In the genomic region with DNA sequence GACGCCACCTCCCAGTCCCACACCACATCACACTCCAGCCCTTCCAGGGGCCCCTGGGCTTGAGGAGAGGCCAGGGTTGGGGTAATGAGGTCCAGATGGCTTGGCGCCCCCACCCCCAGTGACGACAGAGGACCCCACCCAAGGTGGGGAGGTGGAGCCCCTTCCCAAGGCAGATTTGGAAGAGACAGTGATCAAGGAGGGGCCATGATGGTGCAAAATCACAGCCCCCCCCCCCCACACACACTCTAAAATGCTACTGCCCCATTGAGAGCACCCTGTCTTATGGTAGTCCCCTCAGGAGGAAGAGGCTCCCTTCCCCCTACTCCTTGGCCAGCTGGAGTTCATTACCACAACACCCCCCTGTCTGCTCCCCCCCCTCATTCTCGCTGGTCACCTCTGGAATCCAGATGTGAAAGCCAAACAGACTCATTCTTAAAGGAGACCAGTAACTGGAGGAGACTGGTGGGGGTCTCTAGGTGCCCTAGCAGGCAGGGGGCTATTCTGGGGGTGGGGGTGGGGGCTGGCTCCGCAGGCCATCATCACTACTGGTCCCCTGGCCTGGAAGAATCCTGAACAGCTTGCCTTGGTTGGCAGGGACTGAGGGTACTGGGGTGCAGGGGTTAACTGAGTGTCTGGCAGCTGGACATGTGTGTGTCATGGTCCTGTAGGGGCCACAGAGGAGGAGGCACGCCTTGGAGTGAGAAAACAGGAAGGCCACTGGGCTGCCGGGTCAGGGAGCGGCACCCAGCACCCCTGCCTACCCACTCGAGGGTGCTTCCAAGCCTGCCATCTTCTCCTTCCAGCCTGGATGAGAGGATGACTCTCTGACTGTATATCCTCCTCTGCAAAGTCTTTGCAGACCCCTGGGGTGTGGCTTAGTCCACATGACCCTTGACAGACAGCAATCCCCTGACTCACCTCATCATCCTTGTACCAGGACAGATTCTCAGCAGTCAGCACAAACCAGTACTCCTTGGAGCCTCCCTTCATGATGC, we compare ENCODE assay signal across 7 mouse cellular contexts. TPM values are rescaled to one million over a fixed set of nuclear protein-coding genes. Genes with fewer than 3 reads are reported as not detected.
DNase-seq lines count a peak whose midpoint lies in the region; ATAC-seq and TF ChIP-seq lines count a peak whose summit lies in the region.

No protein-coding gene starts in this region.

- H3K4me3 ChIP-seq in midbrain, embryonic 12.5 days, result no peak overlapping the region
- H3K4me3 ChIP-seq in midbrain, postnatal 0 days (ENCODE audit: low read depth, low read length), result no peak overlapping the region

- no peak for ATAC-seq in midbrain, embryonic 12.5 days (ENCODE audit: low FRiP score, low read depth)
- ATAC-seq in midbrain, postnatal 0 days (ENCODE audit: low FRiP score), result no peak

- no peak overlapping the region for H3K4me2 ChIP-seq in midbrain, embryonic 12.5 days (replicated peaks)
- no peak overlapping the region for H3K4me2 ChIP-seq in midbrain, postnatal 0 days (ENCODE audit: low read depth, low read length, poor library complexity, severe bottlenecking)

- H3K27ac ChIP-seq in midbrain, embryonic 12.5 days (replicated peaks), result 0 out of 2 replicates have a peak overlapping the region, but pooled peaks have one; percentile 39
- H3K27ac ChIP-seq in midbrain, postnatal 0 days (ENCODE audit: low read depth, low read length), result no peak overlapping the region

- no peaks in the 10 kb centered on the region for H3K9me3 ChIP-seq in midbrain, embryonic 12.5 days
- no peaks in the 10 kb centered on the region for H3K9me3 ChIP-seq in midbrain, postnatal 0 days (ENCODE audit: low read length)

- no peak for TF ChIP-seq CTCF in midbrain, postnatal 0 days (IDR thresholded peaks at IDR 0.05)

- 51% methylated on average over 9 of the region's 9 CpGs for WGBS in midbrain, embryonic 12.5 days
- 57% methylated on average over 9 of the region's 9 CpGs for WGBS in midbrain, postnatal 0 days

- no peak overlapping the region for H3K9ac ChIP-seq in midbrain, embryonic 12.5 days (replicated peaks)
- no peak overlapping the region for H3K9ac ChIP-seq in midbrain, postnatal 0 days (replicated peaks; ENCODE audit: low read length, poor library complexity, severe bottlenecking)

- intact Hi-C loops in heart, postnatal 36 days (cut with DNase I), result no loop called here

- no peak for DNase-seq in midbrain, postnatal 0 days (ENCODE audit: low spot score)
- peak; percentile 69 for DNase-seq in gastrocnemius, adult 18-20 months (ENCODE audit: low spot score)
- peak; percentile 44 to 53 for DNase-seq in heart, postnatal 36 days
- DNase-seq in skeletal muscle tissue, adult 2 months (ENCODE audit: low read depth, low spot score), result peak; percentile 71
- no peak for DNase-seq in layer of hippocampus, adult 18-20 months (ENCODE audit: low spot score in 2 of 2)
- DNase-seq in retina, embryonic 14.5 days (ENCODE audit: low spot score), result no peak

- H3K4me1 ChIP-seq in midbrain, embryonic 12.5 days, result peaks cover 55% of the 10 kb centered on the region
- H3K4me1 ChIP-seq in midbrain, postnatal 0 days (ENCODE audit: insufficient read depth, low read length), result peaks cover 13% of the 10 kb centered on the region

- H3K27me3 ChIP-seq in midbrain, embryonic 12.5 days, result peaks cover 40% of the 10 kb centered on the region
- H3K27me3 ChIP-seq in midbrain, postnatal 0 days (ENCODE audit: insufficient read depth, low read length), result no peaks in the 10 kb centered on the region

- H3K36me3 ChIP-seq in midbrain, embryonic 12.5 days, result no peaks in the 10 kb centered on the region
- peaks cover 33% of the 10 kb centered on the region for H3K36me3 ChIP-seq in midbrain, postnatal 0 days (ENCODE audit: insufficient read depth, low read length)

RNA-seq across cellular contexts. Expression of gene Swi5, which starts 32.0 kb away (rescaled TPM):
- polyA plus RNA-seq in midbrain, embryonic 12.5 days (2016; fragmentation: Nextera tagmentation; extraction: Ambion mirVana), result 368 and 371 TPM in 2 replicates
- 292 and 375 TPM in 2 replicates for total RNA-seq in midbrain, postnatal 0 days (2014; rRNA removed)
- 463 and 486 TPM in 2 replicates for polyA plus RNA-seq in midbrain, postnatal 0 days (2015; fragmentation: Nextera tagmentation; extraction: Ambion mirVana)
- 100 to 1,000 TPM; 143 to 148 TPM for total RNA-seq in gastrocnemius, adult 18-20 months (2021)
- 100 to 1,000 TPM; 188 to 208 TPM for total RNA-seq in heart, postnatal 36 days (2021)
- total RNA-seq in layer of hippocampus, adult 18-20 months (2021), result 100 to 1,000 TPM; 202 to 208 TPM

RNA-seq across cellular contexts. Expression of gene Ciz1, which starts 32.2 kb away (rescaled TPM):
- polyA plus RNA-seq in midbrain, embryonic 12.5 days (2016; fragmentation: Nextera tagmentation; extraction: Ambion mirVana), result 61.5 TPM in 2 replicates
- 63.7 and 81.8 TPM in 2 replicates for total RNA-seq in midbrain, postnatal 0 days (2014; rRNA removed)
- polyA plus RNA-seq in midbrain, postnatal 0 days (2015; fragmentation: Nextera tagmentation; extraction: Ambion mirVana), result 47.3 and 48.8 TPM in 2 replicates
- 10 to 100 TPM; 25.6 to 27.5 TPM for total RNA-seq in gastrocnemius, adult 18-20 months (2021)
- 10 to 100 TPM; 25.0 to 33.3 TPM for total RNA-seq in heart, postnatal 36 days (2021)
- 10 to 100 TPM; 69.3 to 77.0 TPM for total RNA-seq in layer of hippocampus, adult 18-20 months (2021)

RNA-seq across cellular contexts. Expression of gene Golga2, which starts 32.7 kb away (rescaled TPM):
- 28.0 and 28.2 TPM in 2 replicates for polyA plus RNA-seq in midbrain, embryonic 12.5 days (2016; fragmentation: Nextera tagmentation; extraction: Ambion mirVana)
- 57.4 and 68.8 TPM in 2 replicates for total RNA-seq in midbrain, postnatal 0 days (2014; rRNA removed)
- polyA plus RNA-seq in midbrain, postnatal 0 days (2015; fragmentation: Nextera tagmentation; extraction: Ambion mirVana), result 27.7 and 30.1 TPM in 2 replicates
- 10 to 100 TPM; 56.7 to 56.9 TPM for total RNA-seq in gastrocnemius, adult 18-20 months (2021)
- 10 to 100 TPM; 74.5 to 78.2 TPM for total RNA-seq in heart, postnatal 36 days (2021)
- total RNA-seq in layer of hippocampus, adult 18-20 months (2021), result 10 to 100 TPM; 85.1 to 92.5 TPM

RNA-seq across cellular contexts. Expression of gene Dnm1, which starts 33.3 kb away (rescaled TPM):
- 26.3 and 30.5 TPM in 2 replicates for polyA plus RNA-seq in midbrain, embryonic 12.5 days (2016; fragmentation: Nextera tagmentation; extraction: Ambion mirVana)
- total RNA-seq in midbrain, postnatal 0 days (2014; rRNA removed), result 170 and 186 TPM in 2 replicates
- polyA plus RNA-seq in midbrain, postnatal 0 days (2015; fragmentation: Nextera tagmentation; extraction: Ambion mirVana), result 105 and 107 TPM in 2 replicates
- 1 to 10 TPM; 3.5 to 5.3 TPM for total RNA-seq in gastrocnemius, adult 18-20 months (2021)
- total RNA-seq in heart, postnatal 36 days (2021), result 1 to 10 TPM; 4.0 TPM
- total RNA-seq in layer of hippocampus, adult 18-20 months (2021), result 1,000 to 10,000 TPM; 1,288 to 1,307 TPM

RNA-seq across cellular contexts. Expression of gene Uck1, which starts 59.9 kb away (rescaled TPM):
- 74.4 and 79.6 TPM in 2 replicates for polyA plus RNA-seq in midbrain, embryonic 12.5 days (2016; fragmentation: Nextera tagmentation; extraction: Ambion mirVana)
- total RNA-seq in midbrain, postnatal 0 days (2014; rRNA removed), result 138 and 142 TPM in 2 replicates
- 110 and 121 TPM in 2 replicates for polyA plus RNA-seq in midbrain, postnatal 0 days (2015; fragmentation: Nextera tagmentation; extraction: Ambion mirVana)
- total RNA-seq in gastrocnemius, adult 18-20 months (2021), result 10 to 100 TPM; 11.4 to 11.6 TPM
- 10 to 100 TPM; 22.9 to 24.1 TPM for total RNA-seq in heart, postnatal 36 days (2021)
- 10 to 100 TPM; 52.3 to 58.5 TPM for total RNA-seq in layer of hippocampus, adult 18-20 months (2021)

Comparison
In these comparisons a context has a peak if more than half of its experiments do, and no peak if none do; other contexts are left out.
1. DNase-seq: peak in gastrocnemius, adult 18-20 months (single experiment), heart, postnatal 36 days (2 of 2) and skeletal muscle tissue, adult 2 months (single experiment); none in midbrain, postnatal 0 days (single experiment), layer of hippocampus, adult 18-20 months (0 of 2) and retina, embryonic 14.5 days (single experiment).